Mouse (Mus musculus): ENCODE results near the gene Fam168a.

The Fam168a gene

DNA sequence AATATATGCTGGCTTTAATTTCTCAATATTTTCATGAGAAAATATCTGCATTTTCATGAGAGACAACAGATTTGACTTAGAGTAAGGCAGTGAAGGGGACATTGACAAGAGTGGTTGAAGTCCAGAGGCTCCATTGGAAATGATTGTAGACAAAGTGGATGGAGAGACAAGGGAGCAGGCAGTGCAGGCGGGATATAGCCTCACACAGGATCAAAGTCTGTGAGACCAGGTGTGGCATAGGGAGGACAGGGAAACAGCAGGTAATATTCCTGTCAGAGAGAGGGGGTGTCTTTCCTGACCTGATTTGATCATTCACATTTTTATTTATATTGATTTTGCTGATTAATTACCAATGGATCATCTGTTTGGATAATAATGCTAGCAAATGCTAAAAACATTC lies 69.4 kb downstream of the Fam168a start:
- DNase-seq (ENCODE audit: extremely low spot score, low spot score): no peak

DNA sequence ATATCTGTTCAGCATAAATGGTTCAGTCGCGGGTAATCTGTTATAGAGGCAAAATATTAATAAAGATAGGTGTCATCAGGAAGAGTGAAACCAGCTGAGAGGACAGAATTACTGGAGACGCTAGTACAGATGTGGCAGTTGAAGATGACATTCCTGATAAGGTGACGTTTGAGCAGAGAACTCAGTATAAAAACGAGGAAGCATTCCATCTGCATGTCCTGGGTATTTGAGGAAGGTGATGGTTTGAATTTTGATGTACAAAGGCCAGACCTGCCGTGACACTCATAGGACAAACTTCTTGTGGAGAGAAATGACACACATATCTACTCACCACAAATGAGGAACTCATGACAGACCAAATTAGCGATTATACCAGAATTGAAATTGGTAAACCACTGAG lies 73.8 kb downstream of the Fam168a start:
- no peak for DNase-seq (ENCODE audit: extremely low spot score, low spot score)

DNA sequence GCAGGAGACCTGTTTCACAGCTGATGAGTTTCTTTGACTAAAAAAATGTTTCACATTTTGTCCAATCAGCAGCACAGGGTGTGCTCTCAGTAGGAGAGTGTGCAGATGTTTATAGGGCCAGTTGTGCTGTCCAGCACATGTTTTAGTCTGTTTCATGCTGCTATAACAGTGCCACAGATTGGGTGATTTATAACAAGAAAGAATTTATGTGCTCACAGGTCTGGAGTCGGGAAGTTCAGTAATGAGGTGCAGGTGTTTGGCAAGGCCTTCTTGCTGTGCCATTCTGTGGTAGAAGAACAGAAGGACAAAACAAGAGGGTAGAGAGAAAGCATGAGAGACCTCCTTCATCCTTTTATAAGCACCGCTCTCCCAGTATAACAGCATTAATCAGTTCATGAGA lies 78.2 kb downstream of the Fam168a start:
- peak; percentile 27 for DNase-seq (ENCODE audit: extremely low spot score, low spot score)

DNA sequence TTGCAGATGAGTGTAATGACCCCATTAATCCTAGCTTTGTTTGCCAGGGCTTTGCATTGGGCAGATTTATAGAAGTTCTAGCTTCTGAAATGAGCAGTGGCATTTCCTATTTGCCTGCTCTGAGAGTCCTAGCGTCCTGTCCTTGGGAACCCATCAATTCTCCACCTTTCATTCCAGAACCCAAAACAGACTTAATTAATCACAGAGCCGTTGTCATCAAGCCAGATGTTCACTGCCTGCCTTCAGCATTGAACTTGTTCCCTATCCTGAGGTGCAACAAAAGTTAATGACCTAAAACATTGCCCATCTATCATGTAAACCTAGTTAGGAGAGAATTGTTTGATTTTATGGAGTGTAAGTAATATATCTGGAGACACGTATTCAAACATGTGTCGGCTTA lies 79.0 kb downstream of the Fam168a start:
- no peak for DNase-seq (ENCODE audit: extremely low spot score, low spot score)

DNA sequence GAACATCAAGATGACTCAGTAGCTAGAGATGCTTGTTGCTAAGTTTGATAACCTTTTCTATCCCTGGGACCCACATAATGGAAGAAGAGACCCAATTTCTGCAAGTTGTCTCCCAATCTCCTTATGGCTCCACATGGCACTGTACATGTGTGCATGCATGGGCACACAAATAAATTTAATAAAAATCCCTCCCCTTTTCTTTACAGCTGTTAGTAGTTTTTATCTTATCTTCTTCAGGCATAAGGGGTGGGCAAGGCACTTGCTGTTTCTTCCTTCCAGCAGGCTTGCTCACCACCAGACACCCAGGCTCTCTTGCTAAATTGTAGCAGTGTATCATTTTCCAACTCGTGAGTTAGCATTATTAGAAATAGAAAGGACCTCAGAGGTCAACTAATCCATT lies 79.6 kb downstream of the Fam168a start:
- no peak for DNase-seq (ENCODE audit: extremely low spot score, low spot score)

DNA sequence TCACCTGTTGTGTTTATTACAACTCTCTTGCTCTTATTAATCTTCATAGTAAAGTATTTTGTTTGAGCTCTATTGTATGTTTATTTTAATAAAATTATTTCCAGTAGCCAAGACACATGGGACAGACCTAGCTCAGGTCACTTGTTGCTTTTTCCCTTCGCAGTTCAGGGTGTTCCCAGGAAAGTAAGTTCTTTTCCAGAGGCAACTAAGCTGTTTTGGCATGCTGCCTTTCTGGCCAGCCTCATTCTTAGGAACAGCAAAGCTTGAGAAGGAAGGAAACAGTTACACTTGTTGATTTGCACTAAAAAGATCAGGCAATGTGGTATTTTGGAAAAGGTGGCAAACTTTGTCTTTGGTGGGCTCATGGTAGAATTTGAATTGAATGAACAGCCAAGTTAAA lies 81.9 kb downstream of the Fam168a start:
- no peak for DNase-seq (ENCODE audit: extremely low spot score, low spot score)

DNA sequence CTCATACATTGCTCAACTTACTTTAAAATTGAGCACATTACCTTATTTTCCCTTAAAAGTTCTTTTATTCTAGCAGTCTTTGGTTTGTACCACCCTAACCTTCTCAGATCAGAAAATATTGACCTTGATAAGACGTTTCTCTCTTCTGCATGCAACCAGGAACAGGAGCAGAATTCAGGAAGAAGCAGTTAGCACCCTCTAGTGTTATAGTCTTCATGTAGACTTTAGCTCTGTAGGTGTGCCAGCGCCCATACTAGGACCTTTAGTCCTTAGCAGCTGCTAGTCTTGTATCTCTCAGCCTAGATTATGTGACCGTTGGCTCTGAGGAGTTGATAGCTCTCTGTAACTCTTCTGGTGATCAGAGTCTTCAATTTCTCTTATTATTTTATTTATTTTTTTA lies 92.4 kb downstream of the Fam168a start:
- DNase-seq (ENCODE audit: extremely low spot score, low spot score): no peak

DNA sequence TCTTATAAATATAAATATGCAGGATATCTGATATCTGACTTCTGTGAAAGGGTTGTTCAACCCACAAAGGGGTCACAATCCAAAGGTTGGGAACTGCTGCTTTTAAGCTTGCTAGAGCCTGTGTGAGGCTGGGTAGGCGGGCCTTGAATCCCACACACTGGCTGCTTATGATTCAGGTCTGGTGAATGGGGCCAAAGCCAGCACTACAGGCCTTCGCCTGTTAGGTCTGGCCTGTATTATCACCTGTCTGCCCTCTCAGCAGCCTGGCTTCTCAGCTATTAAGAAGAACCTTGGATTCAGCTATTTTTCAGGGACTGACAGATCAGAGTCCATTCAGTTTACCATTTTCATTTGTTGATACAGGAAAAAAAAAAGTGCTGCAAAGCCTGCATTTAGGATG lies 99.0 kb downstream of the Fam168a start:
- DNase-seq (ENCODE audit: extremely low spot score, low spot score): no peak

DNA sequence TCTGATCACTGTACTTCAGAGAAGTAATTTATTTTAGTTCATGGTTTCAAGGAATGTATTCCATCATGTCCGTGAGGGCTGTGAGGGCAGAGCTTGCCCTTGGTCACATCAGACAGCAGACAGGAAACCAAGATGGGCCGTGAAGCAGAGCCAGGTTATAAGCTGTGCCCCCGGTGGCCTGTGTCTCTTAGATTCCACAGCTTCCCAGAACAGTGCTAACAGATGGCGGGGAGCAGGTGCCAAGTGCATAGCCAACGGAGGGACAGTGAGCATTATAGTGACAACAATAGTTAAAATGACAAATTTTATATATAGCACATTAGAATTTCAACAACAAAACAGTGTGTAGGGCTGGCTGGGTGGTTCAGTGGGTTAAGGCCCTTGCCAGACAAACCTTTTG lies 105.5 kb downstream of the Fam168a start:
- no peak for DNase-seq (ENCODE audit: extremely low spot score, low spot score)

DNA sequence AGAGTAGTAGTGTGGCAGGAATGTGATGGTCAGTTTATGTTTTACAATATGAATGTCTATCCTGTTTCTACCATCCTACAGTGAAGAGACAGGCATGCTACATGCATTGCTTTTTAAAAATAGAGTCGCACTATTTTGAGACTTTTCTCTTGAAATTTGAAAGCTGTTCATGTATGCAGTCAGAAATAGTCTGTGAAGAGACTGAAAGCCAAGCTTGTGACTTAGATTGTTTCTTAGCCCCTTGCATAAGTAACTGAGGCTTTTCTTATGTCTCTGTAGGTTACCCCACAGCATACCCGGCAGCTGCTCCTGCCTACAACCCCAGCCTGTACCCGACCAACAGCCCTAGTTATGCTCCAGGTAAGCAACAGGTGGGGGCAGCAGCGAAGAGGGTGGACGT lies 106.2 kb downstream of the Fam168a start:
- DNase-seq (ENCODE audit: extremely low spot score, low spot score): no peak

DNA sequence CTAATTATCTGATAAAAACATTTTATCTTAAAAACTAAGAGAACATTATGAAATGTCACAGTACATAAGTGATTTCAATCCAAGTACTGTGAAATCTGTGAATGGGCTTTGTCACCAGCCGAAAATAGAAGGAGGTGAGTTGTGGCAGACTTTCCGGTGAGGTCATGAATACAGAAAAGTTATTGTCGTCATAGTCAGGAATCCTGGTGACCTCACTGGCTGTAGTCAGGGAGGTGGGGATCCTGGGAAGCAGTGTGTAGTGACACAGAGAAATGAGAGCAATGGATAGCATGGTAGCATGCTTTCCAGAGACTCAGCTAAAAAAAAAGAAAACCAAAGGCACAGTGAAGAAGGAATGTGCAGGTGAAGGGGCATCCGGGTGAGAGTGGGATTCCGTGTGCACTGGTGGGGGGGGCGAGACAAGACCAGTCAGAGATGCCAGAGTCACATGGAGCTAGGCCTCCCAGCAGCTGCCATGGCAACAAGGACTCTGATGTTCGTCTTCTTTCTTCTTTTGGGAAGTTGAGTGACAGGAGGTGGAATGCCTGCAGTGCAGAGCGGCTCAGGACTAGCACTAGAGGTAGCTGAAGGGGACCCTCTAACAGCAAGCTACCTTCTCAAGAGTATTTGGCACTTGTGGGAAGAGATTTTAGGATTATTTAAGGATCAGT lies 109.6 kb downstream of the Fam168a start:
- no peak for DNase-seq (ENCODE audit: extremely low spot score, low spot score)

DNA sequence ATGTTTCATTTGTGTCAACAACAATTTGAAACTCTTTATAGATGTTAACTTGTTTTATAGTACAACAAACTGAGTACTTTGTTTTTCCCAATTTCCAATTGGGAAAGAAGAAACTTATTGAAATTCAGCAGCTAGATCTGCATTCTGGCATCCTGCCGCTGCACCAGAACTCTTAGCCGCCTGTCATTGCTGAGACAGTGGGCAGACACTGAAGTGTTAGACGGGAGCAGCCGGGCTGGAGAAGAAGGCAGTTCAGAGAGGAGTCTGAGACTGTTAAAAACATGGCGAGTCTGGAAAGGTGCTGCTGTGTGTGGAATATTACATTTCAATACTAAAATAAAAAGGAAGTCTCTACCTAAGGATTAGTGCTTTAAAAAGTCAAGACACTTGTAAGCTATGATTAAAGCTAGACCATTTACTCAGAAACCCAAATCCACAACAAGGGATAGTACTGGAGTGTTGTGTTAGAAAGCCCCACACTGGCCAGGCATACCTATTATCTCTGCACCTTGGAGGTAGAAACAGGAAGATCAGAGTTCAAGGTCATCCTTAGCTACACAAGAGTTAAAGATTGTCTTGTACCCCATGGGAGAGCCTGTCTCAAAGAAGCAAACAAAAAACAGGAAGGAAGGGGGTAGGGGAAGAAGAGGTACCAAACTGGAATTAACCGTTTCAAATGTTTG lies 110.5 kb downstream of the Fam168a start:
- no peak for DNase-seq (ENCODE audit: extremely low spot score, low spot score)

DNA sequence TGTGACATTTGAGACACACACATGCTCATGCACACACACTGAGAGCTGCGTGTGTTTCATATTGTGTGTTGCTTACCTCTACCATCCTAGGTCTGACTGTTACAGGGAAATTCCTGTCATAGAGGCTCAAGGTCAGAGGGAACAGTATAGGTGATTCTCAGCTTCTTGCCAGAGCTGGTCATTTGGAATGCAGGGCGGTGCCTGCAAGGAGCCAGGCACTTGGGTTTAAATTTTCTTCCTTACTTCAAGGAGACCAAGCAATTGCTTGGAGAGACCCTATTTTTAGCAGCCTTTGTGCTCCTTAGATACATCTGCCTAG lies 111.0 kb downstream of the Fam168a start:
- no peak for DNase-seq (ENCODE audit: extremely low spot score, low spot score)

DNA sequence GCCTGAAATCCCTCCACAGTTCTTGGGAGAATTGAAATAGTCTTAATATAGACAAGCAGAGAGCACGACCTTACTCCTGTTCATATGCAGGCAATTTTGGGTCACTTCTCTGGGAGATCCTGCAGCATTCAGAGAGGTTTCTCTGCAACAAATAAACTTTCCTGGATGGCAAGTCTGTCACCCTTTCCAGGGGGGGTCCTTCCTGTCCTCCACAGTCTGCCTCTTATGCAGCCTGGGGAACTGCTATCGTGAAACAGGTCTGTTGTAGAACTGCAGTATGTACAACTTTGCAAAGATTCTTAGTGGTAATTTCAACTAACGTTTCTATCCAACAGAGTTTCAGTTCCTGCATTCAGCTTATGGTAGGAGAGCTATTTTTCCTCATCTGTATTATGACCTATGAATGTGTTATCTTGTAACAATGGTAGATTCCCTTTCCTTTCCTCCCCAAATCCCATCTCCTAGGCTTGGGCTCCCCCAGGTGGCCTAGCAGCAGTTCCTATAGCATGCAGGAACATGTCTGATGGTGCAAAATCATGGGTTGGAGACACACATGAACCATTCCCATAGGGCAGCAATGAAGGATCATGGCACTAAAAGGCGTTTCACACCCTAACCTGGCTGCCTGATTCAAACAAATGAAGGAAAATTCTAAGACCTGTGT lies 112.1 kb downstream of the Fam168a start:
- DNase-seq (ENCODE audit: extremely low spot score, low spot score): no peak

DNA sequence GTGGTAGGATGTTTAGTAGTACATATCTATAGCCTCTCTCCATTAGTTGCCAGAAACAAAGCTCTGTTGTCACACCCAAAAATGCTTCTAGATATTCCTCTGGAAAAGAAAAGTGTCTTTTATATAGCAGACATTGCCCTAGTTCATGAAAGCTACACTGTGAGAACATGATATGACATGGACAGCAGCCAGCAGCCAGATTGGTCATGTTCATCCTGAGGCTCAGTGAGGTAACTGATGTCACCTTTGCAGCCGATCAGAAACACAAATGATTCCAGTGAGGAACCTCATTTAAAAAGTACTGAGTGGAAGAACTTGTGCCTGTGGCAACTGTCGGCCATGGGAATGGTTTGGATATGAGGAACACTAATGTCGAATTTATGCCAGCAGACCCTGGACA lies 118.2 kb downstream of the Fam168a start:
- DNase-seq (ENCODE audit: extremely low spot score, low spot score): no peak

DNA sequence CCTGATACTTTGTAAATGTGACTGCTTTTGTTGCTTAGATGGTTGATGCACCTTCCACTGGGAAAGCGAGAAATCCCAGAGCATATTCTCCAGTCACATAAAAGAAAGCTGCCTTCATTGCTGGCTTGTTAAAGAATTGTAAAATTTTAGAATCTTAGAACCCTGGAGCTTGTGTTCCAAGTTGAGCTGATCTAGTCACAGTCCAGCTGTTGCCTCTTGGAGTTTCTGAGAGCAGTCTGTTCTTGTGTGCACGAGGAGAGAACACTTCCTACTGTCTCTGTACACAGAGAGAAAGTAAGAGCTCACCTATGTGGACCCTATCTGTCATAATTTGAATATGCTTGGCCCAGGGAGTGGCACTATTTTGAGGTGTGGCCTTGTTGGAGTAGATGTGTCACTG lies 122.1 kb downstream of the Fam168a start:
- no peak for DNase-seq (ENCODE audit: extremely low spot score, low spot score)

DNA sequence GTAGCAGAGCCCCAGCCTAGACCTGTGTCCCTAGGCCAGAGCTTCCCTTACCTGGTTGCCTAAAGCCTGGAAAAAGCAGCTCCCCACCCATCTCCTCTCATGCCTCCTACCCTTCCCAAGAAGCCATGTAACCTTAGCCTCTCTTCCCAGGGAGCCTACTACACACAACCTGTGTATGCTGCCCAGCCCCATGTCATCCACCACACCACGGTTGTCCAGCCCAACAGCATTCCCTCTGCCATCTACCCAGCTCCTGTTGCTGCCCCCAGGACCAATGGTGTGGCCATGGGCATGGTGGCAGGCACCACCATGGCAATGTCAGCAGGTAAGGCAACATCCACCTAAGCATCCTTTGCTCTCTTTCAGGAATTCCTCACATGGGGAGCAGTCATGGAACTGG lies 127.4 kb downstream of the Fam168a start:
- DNase-seq (ENCODE audit: extremely low spot score, low spot score): no peak

DNA sequence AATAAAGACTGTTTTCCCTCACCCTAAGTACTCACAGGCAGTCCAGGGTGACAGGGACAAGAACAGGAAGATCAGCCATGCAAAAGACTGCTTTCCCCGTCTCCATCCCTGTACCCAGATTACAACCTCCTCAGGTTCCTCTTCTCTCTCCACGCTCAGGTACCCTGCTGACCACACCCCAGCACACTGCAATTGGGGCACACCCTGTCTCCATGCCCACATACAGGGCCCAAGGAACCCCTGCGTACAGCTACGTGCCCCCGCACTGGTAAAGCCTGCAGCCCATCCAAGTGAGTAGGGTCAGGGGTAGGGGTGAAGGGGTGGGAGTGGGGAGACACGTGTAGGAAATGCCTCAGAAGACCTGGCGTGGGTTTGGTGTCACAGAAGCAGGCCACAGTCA lies 128.7 kb downstream of the Fam168a start:
- DNase-seq (ENCODE audit: extremely low spot score, low spot score): no peak

DNA sequence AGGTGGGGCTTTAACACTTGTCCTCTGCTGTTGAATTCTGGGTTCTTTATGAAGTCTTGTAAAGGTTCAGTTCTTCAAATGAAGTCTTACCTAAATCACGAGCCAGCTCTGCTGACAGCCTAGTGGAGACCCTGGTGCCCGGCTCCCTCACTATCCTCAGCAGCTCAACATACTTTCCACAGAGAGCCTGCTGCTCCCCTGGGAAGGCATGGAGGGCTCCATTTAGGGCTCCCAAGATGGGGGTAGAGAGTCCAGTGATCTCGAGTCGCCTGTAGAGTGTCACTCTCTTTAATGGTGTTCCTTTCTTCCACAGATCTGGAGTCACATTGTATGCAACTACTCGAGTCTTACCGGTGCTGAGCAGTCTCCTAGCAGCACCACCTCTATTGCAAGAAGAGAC lies 129.3 kb downstream of the Fam168a start:
- no peak for DNase-seq (ENCODE audit: extremely low spot score, low spot score)

DNA sequence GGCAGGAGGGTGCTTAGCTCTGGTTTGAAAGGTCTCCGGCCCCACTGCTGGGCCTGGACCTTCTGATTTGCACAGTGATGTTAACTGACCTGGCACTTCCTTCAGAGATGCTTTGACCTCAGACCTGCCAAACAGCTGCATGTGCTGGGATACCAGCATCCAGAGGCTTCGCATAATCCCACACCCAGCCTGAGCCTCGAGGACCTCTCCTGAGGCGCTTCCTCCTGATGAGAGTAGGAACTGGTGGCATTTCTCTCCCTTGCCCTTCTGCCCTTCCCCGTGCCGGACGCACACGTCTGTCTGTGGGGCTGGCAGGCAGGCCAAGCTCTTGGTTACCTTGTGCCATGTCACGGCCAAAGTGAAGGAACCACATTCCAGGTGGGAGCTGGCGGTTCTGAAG lies 130.2 kb downstream of the Fam168a start:
- no peak for DNase-seq (ENCODE audit: extremely low spot score, low spot score)

DNA sequence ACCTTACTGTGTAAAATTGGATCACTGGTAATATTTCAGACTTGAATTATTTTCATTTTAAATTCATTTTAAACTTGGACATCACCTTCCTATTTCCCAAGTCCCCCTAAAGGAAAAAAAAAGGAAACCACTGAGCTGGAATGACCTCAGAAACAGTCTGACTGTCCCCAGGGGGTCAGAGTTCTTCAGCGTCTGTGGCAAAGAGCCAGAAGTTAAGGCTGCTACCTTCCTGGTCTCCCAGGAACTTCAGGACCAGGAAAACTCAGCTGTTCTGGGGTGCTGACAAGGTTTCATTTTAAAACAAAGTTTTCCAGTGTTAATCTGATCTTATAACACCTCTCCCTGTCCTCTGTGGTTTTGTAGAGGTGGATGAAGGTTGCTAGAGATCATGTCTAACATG lies 131.3 kb downstream of the Fam168a start:
- DNase-seq (ENCODE audit: extremely low spot score, low spot score): no peak

DNA sequence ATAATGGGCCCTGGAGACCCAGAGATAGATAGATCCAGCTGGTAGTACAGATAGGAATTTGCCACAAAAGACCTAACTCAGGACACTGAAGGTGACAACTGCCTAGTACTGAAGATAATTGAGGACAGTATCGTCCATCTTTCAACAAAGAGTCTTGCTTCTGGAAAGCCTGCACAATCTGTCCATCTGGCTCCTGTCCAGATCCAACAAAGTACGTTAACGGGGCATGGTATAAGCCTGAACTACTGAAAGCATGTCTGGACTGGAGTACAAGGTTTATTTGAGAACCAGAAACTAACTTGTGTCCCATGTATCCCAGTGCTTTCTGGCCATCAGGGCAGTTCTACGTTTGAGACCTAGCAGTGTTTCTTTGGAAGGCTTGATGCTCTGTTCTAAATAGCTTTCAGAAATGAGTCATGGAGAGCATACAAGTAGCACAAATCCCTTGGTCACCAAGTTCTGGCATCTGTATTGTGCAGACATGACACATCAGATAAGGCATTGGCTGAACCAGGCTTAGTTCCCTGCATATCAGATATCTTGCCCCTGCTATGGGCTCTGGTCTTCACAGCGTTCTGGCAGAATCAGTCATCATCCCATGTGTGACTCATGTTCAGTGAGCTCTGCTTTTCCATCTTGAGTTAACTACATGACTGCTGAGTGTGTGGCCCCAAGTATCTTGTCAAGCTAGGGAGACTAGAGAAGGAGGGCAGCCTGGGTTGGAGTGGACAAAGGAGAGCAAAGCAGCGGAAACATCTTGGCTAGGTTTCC lies 133.4 kb downstream of the Fam168a start:
- DNase-seq (ENCODE audit: extremely low spot score, low spot score): no peak
